Mouse (Mus musculus) cerebellum, adult 2 months (tissue): Measurements from ENCODE around the gene Fam129a. TPM values are rescaled to one million over a fixed set of nuclear protein-coding genes. Genes with fewer than 3 reads are reported as not detected.

Experiments used
- DNase-seq, 2 experiments: peaks; one replicate each; pipeline ENCODE4 v3.0.0; 2021
- H3K27ac ChIP-seq: fragments of 200-500 bp; 2 replicates; pipeline ENCODE4 v1.5.1; 2012; ENCODE audit warnings: low read length, control low read depth, inconsistent platforms; ENCODE audit not compliant: insufficient read depth
- H3K27me3 ChIP-seq: fragments of 200-500 bp; 2 replicates; pipeline ENCODE4 v1.6.1; 2012; ENCODE audit warnings: inconsistent platforms, mild to moderate bottlenecking, low read length, moderate library complexity; ENCODE audit not compliant: control insufficient read depth, insufficient read depth
- H3K4me1 ChIP-seq: fragments of 200-500 bp; 2 replicates; pipeline ENCODE4 v1.6.1; 2011; ENCODE audit warnings: low read length; ENCODE audit not compliant: control insufficient read depth, insufficient read depth
- H3K4me3 ChIP-seq: fragments of 200-500 bp; replicated peaks from 2 replicates; pipeline ENCODE3; 2011; ENCODE audit warnings: mild to moderate bottlenecking, low read depth, low read length, control low read depth; ENCODE audit not compliant: insufficient read depth
- CTCF ChIP-seq: fragments of 200-500 bp; IDR thresholded peaks from 2 replicates; pipeline ENCODE4 v1.5.1; 2011; ENCODE audit warnings: low read depth, mild to moderate bottlenecking, control low read depth, low read length, moderate library complexity, borderline replicate concordance; ENCODE audit not compliant: insufficient read depth
- POLR2A ChIP-seq: fragments of 200-500 bp; IDR thresholded peaks from 2 replicates; pipeline ENCODE4 v1.6.1; 2011; ENCODE audit warnings: low read length, control low read depth, borderline replicate concordance; ENCODE audit not compliant: insufficient read depth
- WGBS: fragments of 180-500 bp; shearing (Covaris S2); methylation state at CpG from one replicate; pipeline ENCODE4 v1.1.7; 2018; 5-methylcytosine and 5-hydroxymethylcytosine counted together
- polyA plus RNA-seq: library from polyadenylated mRNA; depleted of rRNA; stranded (reverse); fragments of >200 nt; gene quantifications from 2 replicates; pipeline ENCODE4 v1.2.3, GENCODE M21; 2012

The Fam129a gene
- polyA plus RNA-seq, 1 experiment, result 1.3 TPM

- H3K4me3 ChIP-seq, result no peak overlapping the region
- H3K4me1 ChIP-seq, result no peaks in the 10 kb centered on the region
- no peak overlapping the region for H3K27ac ChIP-seq
- 86% methylated on average over 3 of the region's 3 CpGs for WGBS
- H3K27me3 ChIP-seq, result no peaks in the 10 kb centered on the region
- DNase-seq, result no peak
- TF ChIP-seq CTCF, result no peak
- TF ChIP-seq POLR2A, result no peak
Observed at GRCm38 (mm10) chr1:151624442-151625226, 53.6 kb downstream of the Fam129a start.

- WGBS, result 90% methylated on average over 4 of the region's 4 CpGs
- Histone ChIP-seq H3K4me1 (no peaks in the 10 kb centered on the region), H3K27me3 (no peaks in the 10 kb centered on the region), H3K27ac (no peak overlapping the region), H3K4me3 (no peak overlapping the region)
- TF ChIP-seq POLR2A (no peak), CTCF (no peak)
- DNase-seq, result no peak
Observed at GRCm38 (mm10) chr1:151625260-151625659, 54.3 kb downstream of the Fam129a start.

- H3K4me1 ChIP-seq, result no peaks in the 10 kb centered on the region
- no peaks in the 10 kb centered on the region for H3K27me3 ChIP-seq
- WGBS, result 93% methylated on average over 2 of the region's 2 CpGs
- no peak overlapping the region for H3K4me3 ChIP-seq
- TF ChIP-seq CTCF, result no peak
- TF ChIP-seq POLR2A, result no peak
- DNase-seq, result no peak
- H3K27ac ChIP-seq, result no peak overlapping the region
Observed at GRCm38 (mm10) chr1:151625690-151626089, 54.7 kb downstream of the Fam129a start.

GRCm38 (mm10) chr1:151626631-151627030, 55.6 kb downstream of the Fam129a start:
- no peak for DNase-seq
- Histone ChIP-seq H3K27me3 (no peaks in the 10 kb centered on the region), H3K4me3 (no peak overlapping the region), H3K27ac (no peak overlapping the region), H3K4me1 (no peaks in the 10 kb centered on the region)
- no peak for TF ChIP-seq POLR2A
- no peak for TF ChIP-seq CTCF
- WGBS, result 23% methylated on average over 4 of the region's 4 CpGs

GRCm38 (mm10) chr1:151627141-151627540, 56.2 kb downstream of the Fam129a start:
- Histone ChIP-seq H3K4me1 (no peaks in the 10 kb centered on the region), H3K4me3 (no peak overlapping the region), H3K27me3 (no peaks in the 10 kb centered on the region), H3K27ac (no peak overlapping the region)
- TF ChIP-seq CTCF (no peak), POLR2A (no peak)
- no peak for DNase-seq
- 32% methylated on average over 3 of the region's 3 CpGs for WGBS

GRCm38 (mm10) chr1:151629591-151630250, 58.7 kb downstream of the Fam129a start:
- TF ChIP-seq POLR2A, result no peak
- TF ChIP-seq CTCF, result no peak
- Histone ChIP-seq H3K4me3 (no peak overlapping the region), H3K27me3 (no peaks in the 10 kb centered on the region), H3K27ac (no peak overlapping the region), H3K4me1 (no peaks in the 10 kb centered on the region)
- DNase-seq, result no peak
- 72% methylated on average over 7 of the region's 7 CpGs for WGBS

GRCm38 (mm10) chr1:151630251-151630628, 59.3 kb downstream of the Fam129a start:
- Histone ChIP-seq H3K4me1 (no peaks in the 10 kb centered on the region), H3K27me3 (no peaks in the 10 kb centered on the region), H3K4me3 (no peak overlapping the region), H3K27ac (no peak overlapping the region)
- WGBS, result 92% methylated on average over 2 of the region's 2 CpGs
- TF ChIP-seq POLR2A, result no peak
- TF ChIP-seq CTCF, result no peak
- DNase-seq, result no peak

- H3K27ac ChIP-seq, result no peak overlapping the region
- no peaks in the 10 kb centered on the region for H3K27me3 ChIP-seq
- no peaks in the 10 kb centered on the region for H3K4me1 ChIP-seq
- no peak for TF ChIP-seq POLR2A
- no peak for TF ChIP-seq CTCF
- no peak overlapping the region for H3K4me3 ChIP-seq
- no peak for DNase-seq
- WGBS, result 67% methylated on average over 2 of the region's 2 CpGs
Observed at GRCm38 (mm10) chr1:151631061-151631460, 60.1 kb downstream of the Fam129a start.
